Mouse (Mus musculus): Measurements from ENCODE around the gene Ndst4. TPM values are rescaled to one million over a fixed set of nuclear protein-coding genes. Genes with fewer than 3 reads are reported as not detected.
A peak's percentile ranks its signal among the peaks of the same experiment; 100 is the strongest.

Gene Ndst4
- polyA plus RNA-seq (2012; rRNA removed), result 4.4 and 17.2 TPM in 2 replicates

DNA sequence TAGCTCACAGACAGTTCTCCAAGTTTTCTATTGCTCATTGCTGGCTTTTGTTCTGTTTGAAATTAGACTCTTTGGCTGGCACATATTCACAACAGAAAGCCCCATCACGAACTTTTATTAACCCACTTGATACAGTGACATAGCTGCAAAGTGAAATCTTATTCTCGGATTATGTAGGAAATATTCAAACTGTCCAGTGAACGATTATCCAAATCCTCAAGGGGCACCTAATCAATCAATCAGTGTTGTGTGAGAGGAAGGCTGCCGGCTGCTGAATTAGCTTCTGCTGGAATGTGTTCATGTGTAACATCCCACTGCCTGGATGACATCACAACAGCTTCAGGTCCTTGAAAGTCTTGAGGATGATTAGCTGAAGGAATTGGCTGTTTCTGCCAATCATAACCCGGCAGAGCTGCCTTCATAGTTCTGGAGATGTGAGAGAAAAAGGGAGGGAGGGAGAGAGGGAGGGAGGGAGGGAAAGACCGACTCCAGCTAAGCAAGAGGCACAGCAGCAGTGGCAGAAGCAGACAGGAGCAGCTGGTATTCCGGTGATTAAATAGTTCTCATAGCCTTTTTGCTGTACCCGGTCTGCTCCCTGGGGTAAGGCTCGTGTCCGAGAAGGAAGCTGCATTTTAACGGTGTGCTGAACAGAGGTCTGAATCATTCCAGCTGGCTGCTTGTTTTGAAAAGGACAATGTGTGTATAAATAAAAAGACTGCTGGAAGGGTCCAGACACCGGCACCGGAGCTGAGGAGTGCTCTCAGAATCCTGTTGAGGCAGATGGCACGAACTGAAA lies at the start of gene Ndst4:
Gene Ndst4 (plus strand): TSS at position 476 of the 796 bp plus-strand sequence.
- DNase-seq (ENCODE audit: extremely low spot score in 1 of 2, low spot score in 1 of 2), result peak in 1 of 2 experiments; percentile 33

- no peak for DNase-seq (ENCODE audit: extremely low spot score in 1 of 2, low spot score in 1 of 2)
Measured at GRCm38 (mm10) chr3:125397443-125397842, 6.4 kb upstream of the Ndst4 start.

DNA sequence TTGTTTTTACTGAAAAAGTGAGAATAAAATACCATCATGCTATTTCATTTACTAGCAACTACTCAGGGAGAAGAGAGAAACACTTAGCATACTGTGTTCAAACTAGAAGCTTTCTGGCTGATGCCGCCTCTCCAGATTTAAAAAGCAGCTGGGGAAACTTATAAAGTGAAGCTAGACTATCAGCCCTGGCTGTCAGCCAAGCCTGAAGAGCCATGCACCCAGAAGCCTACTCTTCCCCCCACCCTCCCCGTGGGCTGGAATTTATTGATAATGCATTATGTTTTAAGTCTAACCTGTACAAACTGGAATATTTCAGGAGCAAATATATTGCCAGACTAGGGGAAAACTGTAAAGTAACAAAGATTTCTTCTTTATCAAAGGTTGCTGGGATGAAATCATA lies 2.6 kb downstream of the Ndst4 start:
- no peak for DNase-seq (ENCODE audit: extremely low spot score in 1 of 2, low spot score in 1 of 2)

GRCm38 (mm10) chr3:125406991-125407390 lies 3.1 kb downstream of the Ndst4 start:
- no peak for DNase-seq (ENCODE audit: extremely low spot score in 1 of 2, low spot score in 1 of 2)

DNA sequence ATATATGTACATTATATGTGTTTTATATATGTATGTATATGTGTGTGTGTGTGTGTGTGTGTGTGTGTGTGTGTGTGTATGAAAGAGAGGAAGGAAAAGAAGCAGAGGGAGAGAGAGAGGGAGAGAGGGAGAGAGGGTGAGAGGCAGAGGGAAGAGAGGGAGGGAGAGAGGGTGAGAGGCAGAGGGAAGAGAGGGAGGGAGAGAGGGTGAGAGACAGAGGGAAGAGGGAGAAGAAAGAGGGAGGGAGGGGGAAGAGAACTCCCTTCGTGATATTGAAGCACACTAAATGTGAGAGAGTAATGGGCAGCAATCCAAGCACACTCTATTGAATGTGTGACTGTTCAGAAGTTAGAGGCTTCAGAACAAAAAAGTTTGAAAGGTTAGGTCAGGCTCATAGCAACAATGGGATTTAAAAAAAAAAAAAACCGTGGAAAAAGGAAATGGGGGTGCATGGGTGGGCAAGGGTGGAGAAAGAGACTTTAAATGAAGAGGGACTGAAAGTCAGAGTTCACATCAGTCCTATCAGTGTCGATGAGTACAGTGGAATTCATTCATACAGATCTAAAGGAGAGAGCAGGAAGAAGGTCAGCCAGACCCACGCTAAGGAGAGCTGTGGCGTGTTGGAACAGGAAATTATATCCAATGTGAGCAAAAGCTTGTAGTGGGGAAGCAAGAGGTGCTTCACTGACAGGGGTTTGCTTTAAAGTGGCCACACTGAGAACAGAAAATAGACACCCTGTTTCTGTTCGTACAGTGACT lies 63.2 kb downstream of the Ndst4 start:
- no peak for DNase-seq (ENCODE audit: extremely low spot score in 1 of 2, low spot score in 1 of 2)

- no peak for DNase-seq (ENCODE audit: extremely low spot score in 1 of 2, low spot score in 1 of 2)
Measured at GRCm38 (mm10) chr3:125510102-125510501, 106.2 kb downstream of the Ndst4 start.

- no peak for DNase-seq (ENCODE audit: extremely low spot score in 1 of 2, low spot score in 1 of 2)
Measured at GRCm38 (mm10) chr3:125533371-125533770, 129.5 kb downstream of the Ndst4 start.

DNA sequence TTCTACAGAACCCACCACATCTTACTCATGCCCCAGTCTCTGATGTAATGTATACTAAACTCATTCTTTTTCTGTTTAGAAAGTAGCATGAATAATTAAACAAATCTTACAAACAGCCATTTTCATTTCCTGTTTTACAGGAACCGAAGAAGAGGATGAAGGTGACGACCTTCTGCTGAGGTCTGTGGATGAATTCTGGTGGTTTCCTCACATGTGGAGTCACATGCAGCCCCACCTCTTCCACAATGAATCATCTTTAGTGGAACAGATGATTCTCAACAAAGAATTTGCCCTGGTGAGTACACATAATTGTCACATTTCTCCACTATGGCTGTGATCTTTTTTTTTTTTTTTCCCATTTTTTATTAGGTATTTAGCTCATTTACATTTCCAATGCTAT lies 166.7 kb downstream of the Ndst4 start:
- DNase-seq (ENCODE audit: extremely low spot score in 1 of 2, low spot score in 1 of 2), result no peak

- DNase-seq (ENCODE audit: extremely low spot score in 1 of 2, low spot score in 1 of 2), result no peak
Measured at GRCm38 (mm10) chr3:125632233-125632632, 228.4 kb downstream of the Ndst4 start.

GRCm38 (mm10) chr3:125655009-125655635 lies 251.2 kb downstream of the Ndst4 start:
- no peak for DNase-seq (ENCODE audit: extremely low spot score in 1 of 2, low spot score in 1 of 2)

DNA sequence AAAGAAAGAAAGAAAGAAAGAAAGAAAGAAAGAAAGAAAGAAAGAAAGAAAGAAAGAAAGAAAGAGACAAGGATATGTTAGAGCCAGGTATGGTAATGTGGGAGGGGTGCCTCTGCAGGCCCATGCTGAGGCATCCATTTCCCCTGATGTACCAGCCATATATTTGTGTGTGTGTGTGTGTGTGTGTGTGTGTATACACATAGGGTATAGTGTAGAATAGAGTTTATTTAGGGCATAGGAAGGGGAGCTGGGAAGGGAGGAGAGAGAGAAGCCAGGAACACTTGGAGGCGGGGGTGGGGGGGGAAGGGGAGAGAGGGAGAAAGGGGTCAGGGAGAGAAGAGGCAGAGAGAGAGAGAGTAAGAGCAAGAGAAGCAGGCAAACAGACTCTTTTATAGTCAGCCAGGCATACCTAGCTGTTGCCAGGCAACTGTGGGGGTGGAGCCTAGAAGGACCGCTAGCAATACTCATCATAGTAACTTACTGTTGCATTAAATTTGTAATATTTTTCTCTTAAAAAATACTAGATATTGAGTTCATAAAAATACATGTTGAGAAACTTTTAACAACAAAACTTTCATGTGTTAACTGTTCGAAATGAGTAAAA lies 256.3 kb downstream of the Ndst4 start:
- DNase-seq (ENCODE audit: extremely low spot score in 1 of 2, low spot score in 1 of 2), result no peak

- no peak for DNase-seq (ENCODE audit: extremely low spot score in 1 of 2, low spot score in 1 of 2)
Measured at GRCm38 (mm10) chr3:125660884-125661532, 257.1 kb downstream of the Ndst4 start.

- no peak for DNase-seq (ENCODE audit: extremely low spot score in 1 of 2, low spot score in 1 of 2)
Measured at GRCm38 (mm10) chr3:125673997-125674794, 270.3 kb downstream of the Ndst4 start.

- no peak for DNase-seq (ENCODE audit: extremely low spot score in 1 of 2, low spot score in 1 of 2)
Measured at GRCm38 (mm10) chr3:125675211-125675896, 271.5 kb downstream of the Ndst4 start.

- DNase-seq (ENCODE audit: extremely low spot score in 1 of 2, low spot score in 1 of 2), result peak in 1 of 2 experiments; percentile 19
Measured at GRCm38 (mm10) chr3:125678924-125679323, 275.0 kb downstream of the Ndst4 start.

GRCm38 (mm10) chr3:125683460-125684230 lies 279.8 kb downstream of the Ndst4 start:
- DNase-seq (ENCODE audit: extremely low spot score in 1 of 2, low spot score in 1 of 2), result peak in 1 of 2 experiments; percentile 26

- DNase-seq (ENCODE audit: extremely low spot score in 1 of 2, low spot score in 1 of 2), result no peak
Measured at GRCm38 (mm10) chr3:125684583-125684982, 280.7 kb downstream of the Ndst4 start.

- no peak for DNase-seq (ENCODE audit: extremely low spot score in 1 of 2, low spot score in 1 of 2)
Measured at GRCm38 (mm10) chr3:125687601-125688000, 283.7 kb downstream of the Ndst4 start.

All from frontal cortex, adult 2 months (tissue).